Mouse (Mus musculus): ENCODE measurements around the gene Nmt2.

Gene Nmt2

DNA sequence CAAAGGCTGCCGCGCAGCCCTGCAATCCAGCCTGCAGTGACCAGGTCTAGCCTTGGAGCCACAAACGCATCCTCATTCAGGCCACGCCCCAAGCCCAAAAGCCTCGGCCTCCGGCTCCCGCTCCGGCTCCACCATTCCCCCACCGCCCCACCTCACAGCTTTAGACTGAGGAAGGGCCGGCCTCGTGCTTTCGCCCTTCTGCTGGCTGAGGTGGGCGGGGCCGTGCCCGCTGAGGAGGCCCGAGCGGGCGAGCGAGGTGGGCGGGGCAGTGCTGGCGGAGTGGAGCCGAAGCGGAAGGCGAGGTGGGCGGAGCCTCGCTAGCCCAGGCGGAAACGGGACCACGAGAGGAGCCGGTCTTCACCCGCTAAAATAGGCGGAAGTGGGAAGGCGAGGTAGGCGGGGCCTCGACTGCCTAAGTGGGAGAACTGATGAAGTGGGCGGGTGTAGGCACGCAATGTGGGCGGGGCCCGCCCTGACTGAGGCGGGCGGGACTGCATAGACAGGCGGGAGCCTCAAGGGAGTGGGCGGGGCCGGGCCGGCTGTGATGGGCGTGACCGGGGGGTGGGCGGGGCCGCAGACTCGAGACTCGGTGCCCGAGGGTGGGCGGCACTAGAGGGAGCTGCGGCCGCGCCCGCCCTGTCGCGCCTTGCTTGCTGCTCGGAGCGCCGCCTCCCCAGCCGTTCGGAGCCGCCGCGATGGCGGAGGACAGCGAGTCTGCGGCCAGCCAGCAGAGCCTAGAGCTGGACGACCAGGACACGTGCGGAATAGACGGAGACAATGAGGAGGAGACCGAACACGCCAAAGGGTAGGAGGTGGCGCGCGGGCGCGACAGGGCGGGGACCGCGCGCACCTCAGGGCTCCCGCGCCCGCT lies at the start of gene Nmt2:
Gene Nmt2, plus strand, starts transcription at position 611 of the 871 bp plus-strand sequence.
- peak; percentile 98 for DNase-seq (ENCODE audit: low spot score)

DNA sequence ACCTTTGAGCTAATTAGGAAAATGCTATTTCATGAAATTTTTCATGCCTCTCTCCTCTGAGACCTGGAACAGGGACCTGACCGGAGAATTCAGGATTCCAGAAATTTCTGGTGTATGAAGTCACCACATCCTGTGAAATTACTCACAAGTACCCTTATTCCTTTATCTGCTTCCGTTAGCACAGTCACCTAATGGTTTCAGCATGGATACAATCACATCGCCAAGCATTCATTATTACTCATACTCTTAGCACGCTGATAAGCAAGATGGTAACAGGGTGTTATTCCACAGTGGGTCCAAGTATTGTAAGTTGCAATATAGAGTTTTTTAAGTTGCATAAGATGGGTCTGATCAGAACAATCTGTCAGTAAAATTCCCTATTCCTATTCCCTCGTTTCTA lies 44.8 kb upstream of the Nmt2 start:
- no peak for DNase-seq (ENCODE audit: low spot score)

DNA sequence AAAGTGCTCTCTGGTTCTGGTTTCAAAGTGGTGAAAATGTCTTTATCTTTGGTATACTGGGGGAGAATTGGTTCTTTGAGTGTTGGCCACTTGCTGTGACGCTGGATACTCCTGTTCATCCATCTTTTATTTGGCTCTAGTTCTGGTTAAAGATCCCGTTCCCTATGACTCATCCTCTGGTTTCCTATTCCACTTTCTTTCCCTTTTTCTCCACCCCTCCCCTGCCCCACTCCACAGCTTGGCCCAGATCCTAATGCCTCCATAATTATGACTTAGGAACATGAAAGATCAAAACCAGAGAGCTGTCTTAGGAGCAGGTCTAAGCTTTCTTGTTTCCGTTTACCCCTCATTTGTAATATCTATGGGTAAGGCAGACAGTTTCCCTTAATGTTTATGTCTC lies 39.8 kb upstream of the Nmt2 start:
- DNase-seq (ENCODE audit: low spot score), result no peak

DNA sequence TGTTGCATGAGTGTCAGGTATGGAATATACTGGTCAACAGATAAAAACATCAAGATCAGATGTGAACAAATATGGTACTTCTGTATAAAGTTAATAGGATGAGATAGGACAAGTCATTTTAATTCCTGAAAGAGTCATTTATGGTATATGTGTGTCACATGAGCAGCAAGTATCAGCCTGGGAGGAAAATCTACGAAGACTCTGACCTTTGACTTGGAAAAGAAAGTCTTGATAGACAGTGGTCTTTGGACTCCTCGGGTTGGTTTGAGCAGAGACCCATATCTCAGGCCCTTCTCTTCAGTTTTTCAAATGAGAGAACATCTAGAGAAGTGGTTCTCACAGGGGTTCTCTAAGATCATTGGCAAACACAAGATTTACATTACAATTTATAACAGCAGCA lies 32.7 kb upstream of the Nmt2 start:
- DNase-seq (ENCODE audit: low spot score), result no peak

DNA sequence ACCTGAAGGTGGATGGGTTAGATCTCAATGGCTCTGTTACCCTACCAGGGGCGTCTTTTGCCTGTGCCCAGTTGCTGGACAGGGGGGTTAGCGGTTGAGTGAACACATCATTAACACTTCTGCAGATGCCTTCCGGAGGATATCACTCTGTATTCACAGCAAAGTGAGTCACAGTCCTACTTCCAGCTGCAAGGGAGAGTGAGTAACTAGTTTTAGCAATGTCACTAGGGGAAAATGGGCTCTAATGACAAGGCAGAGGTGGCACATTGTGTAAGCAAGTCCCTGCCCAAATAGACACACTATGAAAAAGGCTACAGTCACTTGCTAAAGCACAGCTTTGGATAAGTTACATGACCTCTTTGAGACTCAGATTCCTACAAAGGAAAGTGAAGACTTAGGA lies 17.5 kb upstream of the Nmt2 start:
- no peak for DNase-seq (ENCODE audit: low spot score)

DNA sequence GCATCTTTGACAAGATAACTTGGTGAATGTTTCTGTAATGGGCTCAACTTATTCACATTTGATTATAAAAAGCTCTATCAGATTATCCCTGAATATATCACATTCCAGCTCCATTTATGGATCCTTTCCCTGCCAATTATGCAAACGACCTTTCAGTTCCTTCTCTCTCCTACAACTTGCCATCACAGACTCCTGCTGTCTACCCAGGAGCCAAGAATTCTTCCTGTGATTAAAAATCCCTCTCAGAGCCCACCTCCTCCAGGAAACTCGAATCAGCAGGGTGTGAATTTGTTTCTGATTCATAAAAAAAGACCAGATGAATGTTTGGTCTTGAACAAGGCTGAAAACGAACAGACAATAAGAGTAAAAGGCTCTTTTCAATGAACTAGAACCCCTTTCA lies 16.1 kb upstream of the Nmt2 start:
- no peak for DNase-seq (ENCODE audit: low spot score)

DNA sequence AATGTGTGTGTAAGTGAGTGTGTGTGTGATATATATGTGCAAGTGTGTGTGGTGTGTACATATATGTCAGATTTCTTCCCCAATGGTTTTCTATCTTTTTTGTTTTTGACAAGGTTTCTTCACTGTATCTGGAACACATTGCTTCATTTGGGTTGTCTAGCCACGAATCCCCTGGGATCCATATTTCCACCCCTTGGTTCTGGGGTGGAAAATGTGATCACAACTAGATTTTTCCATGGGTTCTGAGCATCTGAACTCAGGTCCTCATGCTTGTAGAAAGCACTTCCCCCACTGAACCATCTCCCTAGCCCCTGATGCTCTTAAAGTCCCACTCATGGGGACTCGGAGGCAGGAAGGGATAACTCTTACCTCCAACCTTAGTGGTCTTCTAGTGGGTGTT lies 10.7 kb upstream of the Nmt2 start:
- no peak for DNase-seq (ENCODE audit: low spot score)

DNA sequence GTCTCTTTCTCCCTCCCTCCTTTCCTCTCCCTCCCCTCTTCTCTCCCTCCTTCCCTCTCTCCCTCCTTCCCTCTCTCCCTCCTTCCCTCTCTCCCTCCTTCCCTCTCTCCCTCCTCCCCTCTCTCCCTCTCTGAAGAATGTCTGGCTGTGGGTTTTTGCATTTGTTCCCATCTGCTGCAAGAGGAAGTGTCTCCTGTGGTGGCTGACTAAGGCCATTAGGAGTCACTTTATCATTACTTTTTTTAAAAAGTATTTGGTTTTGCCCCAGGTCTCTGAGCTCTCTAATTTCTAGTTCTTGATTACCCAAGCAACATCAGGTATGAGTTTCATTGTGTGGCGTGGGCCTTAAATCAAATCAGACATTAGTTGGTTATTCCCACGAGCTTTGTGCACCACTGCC lies 7.9 kb upstream of the Nmt2 start:
- DNase-seq (ENCODE audit: low spot score), result no peak

DNA sequence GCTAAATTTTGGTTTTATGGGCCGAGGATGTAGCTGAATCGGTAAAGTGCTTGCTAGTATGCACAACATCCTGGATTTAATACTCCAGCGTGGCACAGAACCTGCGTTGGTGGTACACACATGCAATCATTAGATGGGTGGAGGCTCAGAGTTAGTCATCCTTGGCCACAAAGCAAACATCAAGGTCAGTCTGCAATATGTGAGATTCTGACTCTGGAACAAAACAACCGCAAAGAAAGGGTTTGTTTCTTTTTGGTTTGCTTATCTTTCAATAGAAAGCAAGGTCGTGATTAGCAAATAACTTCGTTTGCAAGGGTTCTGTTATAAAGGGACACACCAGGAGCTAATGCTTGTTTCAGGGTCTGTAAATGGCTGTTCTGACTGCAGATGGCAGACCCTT lies 6.5 kb upstream of the Nmt2 start:
- no peak for DNase-seq (ENCODE audit: low spot score)

DNA sequence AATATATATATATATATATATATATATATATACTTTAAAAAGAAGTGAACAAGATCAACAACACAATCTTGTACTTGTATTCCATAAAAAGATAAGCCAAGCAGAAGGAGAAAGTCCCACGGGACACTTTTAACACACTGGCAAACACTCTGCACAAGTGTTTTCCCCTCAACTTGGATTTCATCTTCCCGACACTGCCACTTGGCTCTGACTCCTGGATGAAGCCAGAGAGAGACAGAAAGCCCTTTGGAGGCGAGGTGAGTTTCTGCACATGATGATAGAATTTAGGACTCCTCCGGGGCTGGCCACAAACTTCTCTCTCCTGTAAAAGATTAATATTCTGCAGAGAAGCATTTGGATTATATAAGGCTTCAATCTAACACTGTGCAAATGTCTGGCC lies 2.7 kb upstream of the Nmt2 start:
- DNase-seq (ENCODE audit: low spot score), result no peak

DNA sequence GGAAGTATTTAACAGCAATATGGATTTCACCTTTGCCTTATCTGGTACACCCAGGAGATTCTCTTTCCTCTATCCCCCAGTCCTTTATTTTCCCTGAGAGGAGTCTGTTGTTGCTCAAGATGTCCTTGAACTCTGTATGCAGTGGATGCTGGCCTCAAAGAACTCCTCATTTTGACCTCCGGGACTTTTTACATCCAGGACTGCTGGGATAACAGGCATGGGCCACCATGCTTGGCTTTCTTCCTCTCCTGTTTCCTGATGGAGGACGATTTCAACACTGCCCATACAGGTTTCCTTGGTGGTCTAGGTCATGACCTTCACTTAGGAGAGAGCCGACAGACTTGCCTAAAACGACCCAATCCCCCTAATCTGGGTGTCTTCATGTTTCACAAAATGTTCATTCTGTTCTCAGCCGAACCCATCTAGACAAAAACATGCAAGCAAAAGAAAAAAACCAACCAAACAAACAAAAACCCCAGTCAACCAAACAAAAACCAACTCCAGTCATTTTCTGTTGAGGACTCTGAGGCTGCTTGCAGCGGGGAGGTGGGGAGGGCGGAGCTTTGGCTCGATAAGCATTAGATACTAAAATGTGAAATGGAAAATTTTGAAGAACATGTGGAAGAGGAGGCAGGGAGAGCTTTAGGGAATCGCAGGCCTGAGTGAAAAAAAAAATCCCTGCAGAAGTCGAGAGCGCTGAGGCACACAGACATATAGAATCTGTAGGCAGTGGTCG lies 978 bp upstream of the Nmt2 start:
- peak; percentile 14 for DNase-seq (ENCODE audit: low spot score)

DNA sequence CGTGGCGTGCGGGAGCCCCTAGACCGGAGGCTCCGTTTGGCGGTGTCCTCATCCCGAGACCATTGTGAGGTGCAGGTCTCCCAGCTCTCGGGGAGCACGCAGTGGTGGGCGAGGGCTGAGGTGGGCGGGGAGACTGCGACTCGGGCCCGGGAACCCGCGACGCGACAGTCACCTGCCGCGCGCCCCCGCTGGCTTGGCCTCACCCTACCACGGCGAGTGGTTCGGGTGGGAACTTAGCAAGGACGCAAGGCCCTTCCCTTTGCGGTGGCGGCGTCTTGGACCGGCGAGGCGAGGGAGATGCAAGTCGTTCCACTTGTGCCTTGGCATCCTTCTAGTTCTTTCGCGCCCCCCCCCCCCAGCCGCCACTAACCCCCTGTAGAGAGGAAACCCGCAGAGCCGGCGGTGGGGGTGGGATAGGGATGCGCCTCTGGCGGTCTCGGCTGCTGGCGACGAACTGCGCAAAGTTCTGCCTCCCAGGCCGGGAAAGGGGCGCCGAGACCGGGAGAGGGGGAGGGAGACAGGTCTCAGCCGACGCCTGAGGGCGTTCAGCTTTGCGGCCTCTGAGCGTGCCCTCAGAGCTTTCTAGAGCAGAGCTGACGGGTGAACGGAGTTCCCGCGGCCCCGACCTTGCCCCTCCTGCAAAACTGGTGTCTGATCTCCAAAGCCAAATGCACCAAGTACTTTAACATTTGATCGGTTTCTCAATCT lies 615 bp downstream of the Nmt2 start:
- peak; percentile 44 for DNase-seq (ENCODE audit: low spot score)

DNA sequence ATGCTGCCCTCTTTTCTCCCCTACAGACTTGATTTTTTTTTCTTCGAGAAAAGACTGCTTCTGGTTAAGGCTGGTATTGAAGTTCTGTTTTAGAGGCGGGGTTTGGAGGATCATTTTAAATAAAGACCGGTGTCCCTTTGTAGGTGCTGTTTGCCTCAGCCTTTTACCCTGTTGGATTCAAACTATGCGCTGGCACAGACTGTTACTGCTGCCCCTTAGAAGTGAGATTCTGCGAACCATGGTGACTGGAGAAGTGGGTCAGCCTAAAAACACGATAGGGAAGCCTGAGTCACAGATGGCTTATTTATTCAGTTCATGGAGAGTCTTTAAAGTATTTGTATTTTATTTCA lies 1.1 kb downstream of the Nmt2 start:
- DNase-seq (ENCODE audit: low spot score), result no peak

DNA sequence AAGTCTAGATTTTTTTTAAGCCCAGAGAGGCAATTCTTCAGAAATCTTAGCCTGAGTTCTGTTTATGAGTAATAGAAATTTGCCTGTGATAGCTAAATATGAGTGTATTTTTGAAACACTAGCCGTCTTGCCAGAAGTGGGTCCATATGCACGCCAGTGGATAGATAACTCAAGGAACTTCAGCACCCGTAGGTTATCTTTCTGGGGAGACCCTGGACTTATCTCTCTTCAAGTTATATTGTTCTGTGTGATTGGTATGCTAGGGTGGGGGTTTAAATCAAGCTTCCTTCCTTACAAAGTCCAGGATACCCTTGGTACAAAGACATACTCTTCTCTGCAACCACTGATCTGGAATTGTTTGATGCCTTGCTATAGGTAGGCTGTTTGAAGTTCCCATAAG lies 1.7 kb downstream of the Nmt2 start:
- DNase-seq (ENCODE audit: low spot score), result no peak

DNA sequence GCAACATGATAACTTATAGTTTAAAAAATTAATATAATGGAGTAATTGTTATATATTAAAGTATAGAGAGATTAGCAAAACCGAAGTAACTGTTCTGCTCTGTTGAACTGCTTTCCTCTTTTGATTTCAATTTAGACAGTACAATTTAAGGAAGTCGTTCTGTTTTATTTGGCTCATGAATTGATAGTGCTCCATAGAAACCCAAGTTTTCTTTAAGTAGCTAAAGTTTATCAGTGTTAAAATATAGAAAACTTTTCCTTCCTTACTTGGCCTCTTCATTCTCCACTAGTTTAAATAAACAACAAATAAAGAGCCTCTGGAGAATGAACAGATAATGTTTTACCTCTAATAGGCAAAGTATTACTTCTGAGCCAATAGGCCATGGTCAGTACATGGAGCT lies 2.2 kb downstream of the Nmt2 start:
- DNase-seq (ENCODE audit: low spot score), result no peak

DNA sequence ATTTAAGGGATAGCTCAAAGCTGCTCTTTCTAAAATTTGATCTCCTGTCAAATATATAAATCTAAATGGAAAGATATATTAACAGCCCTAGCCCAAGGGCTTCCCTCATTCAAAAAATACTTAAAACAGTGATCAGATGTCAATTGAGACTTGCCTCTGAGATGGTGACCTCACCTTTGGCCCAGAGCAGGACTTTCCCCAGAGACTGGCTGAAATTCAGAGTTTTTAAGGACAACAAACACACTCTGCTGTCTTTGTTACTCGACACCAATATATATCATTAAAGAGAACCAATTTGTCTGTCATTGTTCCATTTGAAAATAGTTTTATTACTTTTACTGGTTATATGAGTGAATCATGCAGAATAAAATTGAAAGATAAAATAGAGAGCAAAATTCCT lies 5.6 kb downstream of the Nmt2 start:
- no peak for DNase-seq (ENCODE audit: low spot score)

DNA sequence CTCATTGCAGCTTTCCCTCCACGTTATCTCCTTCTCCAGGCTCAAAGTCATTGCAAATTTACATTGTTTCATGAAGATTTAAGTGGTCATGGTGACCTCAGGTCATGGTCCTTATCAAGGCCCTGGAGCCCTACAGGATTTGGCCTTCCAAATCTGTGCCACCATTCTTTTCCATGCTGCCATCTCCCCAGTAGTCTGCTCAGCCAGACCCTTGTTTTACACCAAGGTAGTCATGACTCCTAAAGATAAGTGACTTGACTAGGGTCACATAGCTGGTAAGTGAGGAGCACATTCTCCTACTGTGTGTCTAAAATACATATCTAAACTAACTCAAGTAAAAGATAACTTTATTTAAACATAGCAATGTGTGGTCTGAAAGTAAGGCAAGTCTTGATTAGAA lies 8.2 kb downstream of the Nmt2 start:
- no peak for DNase-seq (ENCODE audit: low spot score)

DNA sequence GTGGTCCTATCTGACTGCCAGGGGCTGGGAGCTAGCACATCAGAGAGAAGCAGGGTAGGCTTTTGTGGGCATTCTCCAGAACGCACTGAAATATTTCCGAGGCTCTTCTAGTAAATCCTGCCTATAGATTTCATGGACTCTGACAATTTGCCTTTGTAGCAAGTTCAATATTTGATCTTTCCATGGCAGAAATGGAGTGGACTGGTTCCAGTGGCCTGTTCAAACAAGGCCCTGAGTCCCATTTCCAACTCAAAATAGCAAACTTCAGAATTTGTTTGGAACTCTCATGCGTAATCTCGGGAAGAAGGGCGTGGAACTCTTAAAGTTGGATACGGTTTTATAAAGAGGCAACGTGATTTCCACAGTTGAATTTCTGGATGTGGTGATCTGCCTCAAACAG lies 11.8 kb downstream of the Nmt2 start:
- no peak for DNase-seq (ENCODE audit: low spot score)

DNA sequence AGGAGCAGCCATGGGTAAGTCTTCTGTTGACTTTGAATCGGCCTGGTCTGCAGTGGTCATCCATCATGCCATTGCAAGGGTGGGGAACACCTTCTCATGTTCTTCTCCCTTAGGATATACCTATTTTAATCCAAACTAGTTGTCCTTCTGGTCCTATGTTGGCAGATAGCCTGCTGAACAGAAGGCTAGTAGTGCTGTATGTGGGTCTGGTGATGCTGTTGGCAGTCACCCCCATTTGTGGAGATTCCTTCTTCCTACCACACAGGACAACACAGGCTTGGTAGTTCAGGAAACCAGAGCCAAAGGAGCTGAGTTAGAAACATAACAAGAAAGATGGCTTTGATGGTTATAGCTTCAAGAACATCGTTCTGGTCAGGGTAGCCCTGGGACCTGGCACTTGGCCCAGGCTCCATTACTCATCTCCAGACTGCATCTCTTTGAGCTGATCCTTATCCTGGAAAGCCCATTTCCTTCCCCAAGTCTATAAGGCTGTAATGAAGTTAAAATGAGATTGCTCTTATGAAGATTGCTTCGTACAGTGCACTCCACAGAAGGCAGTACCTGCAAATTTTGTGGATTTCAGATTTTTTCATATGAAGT lies 21.5 kb downstream of the Nmt2 start:
- no peak for DNase-seq (ENCODE audit: low spot score)

DNA sequence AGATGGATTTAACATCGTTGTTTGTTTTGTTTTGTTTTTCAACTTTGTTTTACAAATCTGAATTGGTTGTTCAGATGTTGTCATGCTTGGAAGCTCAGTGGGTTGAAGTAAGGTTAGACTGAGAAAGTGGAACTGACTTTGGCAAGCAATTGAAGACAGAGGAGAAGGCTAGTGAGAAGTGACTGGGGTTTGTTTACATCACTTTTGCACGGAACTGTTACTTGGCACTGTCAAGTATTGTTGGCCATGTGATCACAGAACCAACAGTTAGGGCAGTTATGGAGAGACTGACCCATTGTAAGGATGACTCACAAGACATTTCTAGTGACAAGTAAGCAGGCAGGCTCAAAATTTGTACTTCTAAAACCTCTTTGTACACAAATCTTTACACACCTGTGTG lies 39.1 kb downstream of the Nmt2 start:
- DNase-seq (ENCODE audit: low spot score), result no peak

DNA sequence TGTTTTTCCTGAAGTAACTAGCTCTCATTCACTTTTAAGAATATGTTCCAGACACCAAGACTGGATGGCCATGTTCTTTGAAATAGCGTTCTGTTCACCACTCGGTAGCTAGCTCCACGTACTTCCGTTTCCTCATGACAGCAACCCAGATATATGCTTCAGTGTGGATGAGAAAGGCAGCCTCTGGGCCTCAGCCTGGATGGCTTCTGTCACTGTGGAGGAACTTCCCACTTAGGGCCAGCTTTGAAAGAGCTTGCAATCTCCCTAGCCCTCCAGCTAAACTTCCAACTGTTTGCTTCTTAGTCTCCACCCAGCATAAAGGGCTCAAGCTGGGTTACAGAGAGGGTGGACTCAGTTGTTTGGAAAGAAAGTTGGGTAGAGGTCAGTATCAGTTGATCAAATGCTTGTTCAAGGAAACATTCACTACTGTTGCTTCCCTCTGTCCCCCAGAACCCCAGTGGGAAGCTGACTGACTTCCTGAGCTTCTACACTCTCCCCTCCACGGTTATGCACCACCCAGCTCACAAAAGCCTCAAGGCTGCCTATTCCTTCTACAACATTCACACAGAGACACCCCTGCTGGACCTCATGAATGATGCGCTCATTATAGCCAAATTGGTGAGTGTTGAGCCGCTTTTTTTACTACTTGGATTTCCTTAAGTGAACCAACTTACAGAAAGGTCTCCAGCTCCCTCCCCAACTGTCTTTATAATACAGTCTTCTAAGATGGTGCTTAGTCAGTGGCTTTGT lies 40.5 kb downstream of the Nmt2 start:
- no peak for DNase-seq (ENCODE audit: low spot score)

DNA sequence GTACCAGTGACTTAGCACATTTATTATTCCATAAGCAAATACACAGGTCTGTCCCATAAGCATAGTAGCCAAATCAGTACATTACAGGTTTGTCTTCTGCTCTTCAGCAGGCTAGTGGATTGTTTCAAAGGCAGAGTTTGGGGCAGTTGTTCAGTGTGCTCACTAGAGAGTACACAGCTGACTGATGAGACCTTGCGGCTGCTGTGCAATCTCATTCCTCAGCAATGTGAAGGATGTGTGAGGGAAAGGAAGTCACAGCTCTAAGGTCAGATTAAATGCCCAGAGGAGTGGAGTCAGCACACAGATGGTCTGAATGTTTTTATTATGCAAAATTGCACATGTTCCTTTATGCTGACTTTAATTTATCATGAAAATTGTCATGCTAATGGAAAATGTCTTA lies 42.5 kb downstream of the Nmt2 start:
- no peak for DNase-seq (ENCODE audit: low spot score)

Measured in ovary, postnatal 14 days (tissue).